Mouse (Mus musculus) forebrain, embryonic 11.5 days (tissue): ENCODE results near the gene Dpm1. TPM values are rescaled to one million over a fixed set of nuclear protein-coding genes. Genes with fewer than 3 reads are reported as not detected.

Source experiments
- ATAC-seq: fragments of 200-750 bp; cut with Nextera tagmentation; replicated peaks from 2 replicates; pipeline ENCODE4 v1.8.0; 2017; ENCODE audit warnings: moderate TSS enrichment; ENCODE audit not compliant: low FRiP score
- DNase-seq: peaks from one replicate; pipeline ENCODE4 v3.0.0-alpha.2; 2017; ENCODE audit warnings: low spot score
- H3K27ac ChIP-seq: fragments of 300-500 bp; sonication (generic); 2 replicates; pipeline ENCODE4 v1.5.1; 2014; ENCODE audit warnings: low read depth, low read length
- H3K27me3 ChIP-seq: fragments of 300-500 bp; sonication (generic); 2 replicates; pipeline ENCODE4 v1.6.1; 2014; ENCODE audit warnings: mild to moderate bottlenecking, low read length, mixed read lengths; ENCODE audit not compliant: control insufficient read depth, insufficient read depth
- H3K36me3 ChIP-seq: fragments of 300-500 bp; sonication (generic); 2 replicates; pipeline ENCODE4 v1.6.1; 2014; ENCODE audit warnings: mild to moderate bottlenecking, low read length, moderate library complexity, mixed read lengths; ENCODE audit not compliant: control insufficient read depth, insufficient read depth
- H3K4me1 ChIP-seq: fragments of 300-500 bp; sonication (generic); replicated peaks from 2 replicates; pipeline ENCODE4 v1.6.1; 2014; ENCODE audit warnings: low read length, mixed read lengths; ENCODE audit not compliant: control insufficient read depth, insufficient read depth
- H3K4me2 ChIP-seq: fragments of 300-500 bp; sonication (generic); 2 replicates; pipeline ENCODE4 v1.6.1; 2014; ENCODE audit warnings: low read depth, mild to moderate bottlenecking, low read length, moderate library complexity, mixed read lengths; ENCODE audit not compliant: severe bottlenecking
- H3K4me3 ChIP-seq: fragments of 300-500 bp; sonication (generic); 2 replicates; pipeline ENCODE4 v1.5.1; 2014; ENCODE audit warnings: low read depth, low read length
- H3K9ac ChIP-seq: fragments of 300-500 bp; sonication (generic); 2 replicates; pipeline ENCODE4 v1.6.1; 2014; ENCODE audit warnings: low read length
- H3K9me3 ChIP-seq: fragments of 300-500 bp; sonication (generic); 2 replicates; pipeline ENCODE4 v1.6.1; 2016; ENCODE audit warnings: low read length, mixed read lengths; ENCODE audit not compliant: control insufficient read depth
- WGBS: fragments of 180-500 bp; shearing (Covaris S2); extraction: QIAGEN DNeasy Blood & Tissue Kit; methylation state at CpG from one replicate; pipeline ENCODE4 v1.1.7; 2014; 5-methylcytosine and 5-hydroxymethylcytosine counted together
- microRNA-seq: library from miRNA; unstranded; fragments of <30 nt; microRNA quantifications from one replicate; pipeline ENCODE4, GENCODE M21; 2016; ENCODE audit not compliant: insufficient number of aligned reads
- polyA plus RNA-seq: library from polyadenylated mRNA; unstranded; fragments of >200 nt; fragmentation: Nextera tagmentation; extraction: Ambion mirVana; gene quantifications from 2 replicates; pipeline ENCODE4 v1.2.1, GENCODE M21; 2014

The Dpm1 gene
- polyA plus RNA-seq, 1 experiment from 2014 or later, result 58.6 TPM

GRCm38 (mm10) chr2:168166750-168167460 is 63.5 kb downstream of the Dpm1 start:
- Histone ChIP-seq H3K4me2 (no peak overlapping the region), H3K27ac (no peak overlapping the region), H3K4me3 (no peak overlapping the region), H3K4me1 (peaks cover 9% of the 10 kb centered on the region; the same call in 1 of the 2 replicates), H3K9ac (no peak overlapping the region), H3K36me3 (no peaks in the 10 kb centered on the region), H3K27me3 (no peaks in the 10 kb centered on the region), H3K9me3 (no peaks in the 10 kb centered on the region)
- WGBS, result 53% methylated on average over 21 of the region's 21 CpGs
- DNase-seq (no peak), ATAC-seq (no peak)

GRCm38 (mm10) chr2:168161978-168162377 is 68.4 kb downstream of the Dpm1 start:
- H3K36me3 ChIP-seq, result no peaks in the 10 kb centered on the region
- peak overlapping the region; percentile 11; the same call in 1 of the 2 replicates for H3K4me3 ChIP-seq
- H3K9ac ChIP-seq, result peak overlapping the region; percentile 44
- DNase-seq, result no peak
- 8% methylated on average over 14 of the region's 14 CpGs for WGBS
- no peaks in the 10 kb centered on the region for H3K9me3 ChIP-seq
- 0 out of 2 replicates have a peak, but pooled peaks cover 2% of the 10 kb centered on the region for H3K27me3 ChIP-seq
- H3K27ac ChIP-seq, result no peak overlapping the region
- H3K4me2 ChIP-seq, result peak overlapping the region; percentile 45
- no peak for ATAC-seq
- H3K4me1 ChIP-seq, result peaks cover 16% of the 10 kb centered on the region

GRCm38 (mm10) chr2:168161514-168161971 is 68.8 kb downstream of the Dpm1 start:
- 0 out of 2 replicates have a peak, but pooled peaks cover 2% of the 10 kb centered on the region for H3K27me3 ChIP-seq
- peak overlapping the region; percentile 11; the same call in 1 of the 2 replicates for H3K4me3 ChIP-seq
- peaks cover 16% of the 10 kb centered on the region for H3K4me1 ChIP-seq
- no peaks in the 10 kb centered on the region for H3K9me3 ChIP-seq
- no peaks in the 10 kb centered on the region for H3K36me3 ChIP-seq
- DNase-seq, result peak; percentile 66
- peak overlapping the region; percentile 45 for H3K4me2 ChIP-seq
- H3K27ac ChIP-seq, result 0 out of 2 replicates have a peak overlapping the region, but pooled peaks have one; percentile 7
- peak overlapping the region; percentile 44 for H3K9ac ChIP-seq
- WGBS, result 2% methylated on average over 11 of the region's 11 CpGs
- ATAC-seq, result no peak; the same call in 1 of the 2 replicates

GRCm38 (mm10) chr2:168160370-168160930 is 69.9 kb downstream of the Dpm1 start:
- Histone ChIP-seq H3K9me3 (no peaks in the 10 kb centered on the region), H3K27ac (no peak overlapping the region), H3K36me3 (no peaks in the 10 kb centered on the region), H3K4me2 (no peak overlapping the region), H3K9ac (no peak overlapping the region), H3K4me1 (peaks cover 16% of the 10 kb centered on the region), H3K27me3 (0 out of 2 replicates have a peak, but pooled peaks cover 2% of the 10 kb centered on the region), H3K4me3 (no peak overlapping the region)
- ATAC-seq (no peak), DNase-seq (no peak)
- 78% methylated on average over 9 of the region's 9 CpGs for WGBS

Small RNAs within 50 kb of the gene (microRNA-seq; reads per million reads assigned to microRNA genes)
- gene Gm24561, result not detected

Other genes with a start within 250 kb of the Dpm1 start
- 0.72 and 1.00 TPM in 2 replicates for gene Ripor3, start 220.0 kb downstream of the Dpm1 start, polyA plus RNA-seq
- gene Pard6b, start 149.6 kb downstream of the Dpm1 start, polyA plus RNA-seq, result 12.4 and 13.7 TPM in 2 replicates
- gene Adnp, start 23.5 kb downstream of the Dpm1 start, polyA plus RNA-seq, result 18.7 and 19.7 TPM in 2 replicates
- gene Gm20716, start 227 bp downstream of the Dpm1 start, polyA plus RNA-seq, result 25.6 and 30.3 TPM in 2 replicates
- gene Mocs3, start within 50 bp of the Dpm1 start, polyA plus RNA-seq, result 8.5 and 9.1 TPM in 2 replicates
- gene Kcng1, start 51.1 kb upstream of the Dpm1 start, polyA plus RNA-seq, result 1.5 and 2.2 TPM in 2 replicates